Mouse (Mus musculus) limb, embryonic 14.5 days (tissue): ENCODE measurements at regions not wholly inside any gene's neighbourhood (a gene's known extent, or its start where the extent isn't known, plus 50 kb on each side); places are given as distances from the start of the nearest gene placed in this dataset.

ENCODE experiments used
- ATAC-seq: fragments of 200-750 bp; cut with Nextera tagmentation; 2 replicates; pipeline ENCODE4 v1.8.0; 2017; ENCODE audit warnings: low read depth, moderate number of reproducible peaks, moderate TSS enrichment; ENCODE audit not compliant: low FRiP score
- DNase-seq: peaks from one replicate; pipeline ENCODE4 v3.0.0-alpha.2; 2015; ENCODE audit warnings: low spot score
- H3K27ac ChIP-seq: fragments of 300-500 bp; sonication (generic); replicated peaks from 2 replicates; pipeline ENCODE4 v1.5.1; 2014; ENCODE audit warnings: low read depth, mild to moderate bottlenecking, low read length, moderate library complexity, mixed read lengths
- H3K27me3 ChIP-seq: fragments of 300-500 bp; sonication (generic); 2 replicates; pipeline ENCODE4 v1.6.1; 2014; ENCODE audit warnings: low read length, mixed read lengths; ENCODE audit not compliant: control insufficient read depth, insufficient read depth
- H3K36me3 ChIP-seq: fragments of 300-500 bp; sonication (generic); 2 replicates; pipeline ENCODE4 v1.6.1; 2014; ENCODE audit warnings: mild to moderate bottlenecking, low read length, moderate library complexity, mixed read lengths; ENCODE audit not compliant: control insufficient read depth, insufficient read depth
- H3K4me1 ChIP-seq: fragments of 300-500 bp; sonication (generic); 2 replicates; pipeline ENCODE4 v1.6.1; 2014; ENCODE audit warnings: antibody characterized with exemption, low read length, mixed read lengths; ENCODE audit not compliant: control insufficient read depth, insufficient read depth
- H3K4me2 ChIP-seq: fragments of 300-500 bp; sonication (generic); replicated peaks from 2 replicates; pipeline ENCODE4 v1.6.1; 2014; ENCODE audit warnings: low read depth, mild to moderate bottlenecking, low read length, moderate library complexity; ENCODE audit not compliant: severe bottlenecking
- H3K4me3 ChIP-seq: fragments of 300-500 bp; sonication (generic); replicated peaks from 2 replicates; pipeline ENCODE4 v1.5.1; 2014; ENCODE audit warnings: low read length
- H3K9ac ChIP-seq: fragments of 300-500 bp; sonication (generic); 2 replicates; pipeline ENCODE4 v1.6.1; 2014; ENCODE audit warnings: mild to moderate bottlenecking, low read depth, low read length, moderate library complexity; ENCODE audit not compliant: severe bottlenecking
- H3K9me3 ChIP-seq: fragments of 300-500 bp; sonication (generic); 2 replicates; pipeline ENCODE4 v1.6.1; 2016; ENCODE audit warnings: low read length; ENCODE audit not compliant: control insufficient read depth
- POLR2A ChIP-seq: fragments of 200-500 bp; IDR thresholded peaks from 2 replicates; pipeline ENCODE4 v1.8.0; 2012; ENCODE audit warnings: inconsistent platforms, mild to moderate bottlenecking, moderate library complexity, borderline replicate concordance; ENCODE audit not compliant: insufficient read depth, insufficient read length; ENCODE audit errors: extremely low read depth
- WGBS: fragments of 180-500 bp; shearing (Covaris S2); extraction: QIAGEN DNeasy Blood & Tissue Kit; methylation state at CpG from one replicate; pipeline ENCODE4 v1.1.7; 2014; 5-methylcytosine and 5-hydroxymethylcytosine counted together

DNA sequence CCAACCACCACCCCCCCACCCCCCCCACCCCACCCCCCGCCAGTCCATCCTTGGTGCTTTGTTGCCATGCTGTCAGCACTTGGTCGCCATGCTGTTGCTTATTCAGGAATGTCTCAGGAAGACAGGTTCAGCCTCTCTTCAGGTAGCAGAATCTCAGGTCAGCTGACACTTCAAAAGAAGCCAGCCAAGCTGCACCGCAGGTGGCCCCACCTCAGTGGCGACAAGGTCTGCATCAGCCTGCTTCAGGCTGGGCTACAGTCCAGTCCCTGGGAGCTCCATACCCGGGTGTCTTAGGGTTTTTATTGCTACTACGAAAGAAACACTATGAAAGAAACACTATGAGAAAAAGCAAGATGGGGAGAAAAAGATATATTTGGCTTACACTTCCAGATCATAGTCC, 82.4 kb upstream of the Cop1 start:
- Histone ChIP-seq H3K9me3 (no peaks in the 10 kb centered on the region), H3K4me1 (no peaks in the 10 kb centered on the region), H3K4me3 (no peak overlapping the region), H3K27me3 (no peaks in the 10 kb centered on the region), H3K9ac (no peak overlapping the region), H3K27ac (no peak overlapping the region), H3K4me2 (no peak overlapping the region), H3K36me3 (no peaks in the 10 kb centered on the region)
- TF ChIP-seq POLR2A: no peak
- 41% methylated on average over 6 of the region's 6 CpGs for WGBS
- no peak for DNase-seq
- ATAC-seq: no peak

- no peak for TF ChIP-seq POLR2A
- DNase-seq (no peak), ATAC-seq (no peak)
- WGBS: 71% methylated on average over 5 of the region's 5 CpGs
- no peaks in the 10 kb centered on the region for H3K4me1 ChIP-seq
- H3K4me2 ChIP-seq: no peak overlapping the region
- no peak overlapping the region for H3K4me3 ChIP-seq
- no peak overlapping the region for H3K27ac ChIP-seq
- H3K36me3 ChIP-seq: no peaks in the 10 kb centered on the region
- no peaks in the 10 kb centered on the region for H3K27me3 ChIP-seq
- no peak overlapping the region for H3K9ac ChIP-seq
- H3K9me3 ChIP-seq: no peaks in the 10 kb centered on the region
Observed at GRCm38 (mm10) chr1:159150351-159150750, 81.8 kb upstream of the Cop1 start.

GRCm38 (mm10) chr1:159156428-159156827, 75.7 kb upstream of the Cop1 start:
- H3K4me3 ChIP-seq: no peak overlapping the region
- H3K9ac ChIP-seq: no peak overlapping the region
- no peak overlapping the region for H3K4me2 ChIP-seq
- no peaks in the 10 kb centered on the region for H3K4me1 ChIP-seq
- TF ChIP-seq POLR2A: no peak
- no peaks in the 10 kb centered on the region for H3K9me3 ChIP-seq
- ATAC-seq (no peak), DNase-seq (no peak)
- 66% methylated on average over 3 of the region's 3 CpGs for WGBS
- no peaks in the 10 kb centered on the region for H3K36me3 ChIP-seq
- no peak overlapping the region for H3K27ac ChIP-seq
- H3K27me3 ChIP-seq: no peaks in the 10 kb centered on the region

- Histone ChIP-seq H3K4me3 (no peak overlapping the region), H3K9me3 (no peaks in the 10 kb centered on the region), H3K4me1 (peaks cover 3% of the 10 kb centered on the region; the same call in 1 of the 2 replicates), H3K36me3 (no peaks in the 10 kb centered on the region), H3K4me2 (no peak overlapping the region), H3K27ac (no peak overlapping the region), H3K27me3 (no peaks in the 10 kb centered on the region), H3K9ac (no peak overlapping the region)
- ATAC-seq (no peak), DNase-seq (no peak)
- WGBS: 82% methylated on average over 8 of the region's 8 CpGs
- TF ChIP-seq POLR2A: no peak
Observed at GRCm38 (mm10) chr1:159160035-159160960, 71.8 kb upstream of the Cop1 start.

- Histone ChIP-seq H3K4me2 (no peak overlapping the region), H3K36me3 (no peaks in the 10 kb centered on the region), H3K27ac (0 out of 2 replicates have a peak overlapping the region, but pooled peaks have one; percentile 30), H3K4me3 (no peak overlapping the region), H3K9me3 (no peaks in the 10 kb centered on the region), H3K9ac (0 out of 2 replicates have a peak overlapping the region, but pooled peaks have one; percentile 21), H3K4me1 (peaks cover 3% of the 10 kb centered on the region; the same call in 1 of the 2 replicates), H3K27me3 (no peaks in the 10 kb centered on the region)
- ATAC-seq (no peak), DNase-seq (no peak)
- no peak for TF ChIP-seq POLR2A
- WGBS: 32% methylated on average over 4 of the region's 4 CpGs
Observed at GRCm38 (mm10) chr1:159163113-159163885, 68.8 kb upstream of the Cop1 start.
